Mouse (Mus musculus): ENCODE data around the gene Zfp51. TPM values are rescaled to one million over a fixed set of nuclear protein-coding genes. Genes with fewer than 3 reads are reported as not detected.
"Not testable (repeated sequence)": the region's sequence is repeated elsewhere in the genome, so short reads cannot be mapped to it uniquely, and the experiment has no call there.

Gene Zfp51
- 11.5 and 11.8 TPM in 2 replicates for polyA plus RNA-seq (2015; fragmentation: Nextera tagmentation; extraction: Ambion mirVana)

GRCm38 (mm10) chr17:21450138-21450704 lies at the start of gene Zfp51:
Zfp51 (plus strand) TSS chr17:21450374.
- Histone ChIP-seq H3K9ac (ENCODE audit: low read depth, low read length) (peak within 1 kb of the TSS; percentile 70), H3K27me3 (replicated peaks; ENCODE audit: control insufficient read depth, insufficient read depth, low read length) (no peaks in the 10 kb centered on the region; the same call in 1 of the 2 replicates), H3K4me2 (ENCODE audit: low read length) (peak within 1 kb of the TSS; percentile 70), H3K4me1 (ENCODE audit: control insufficient read depth, insufficient read depth, low read depth, low read length) (peaks cover 6% of the 10 kb centered on the region), H3K27ac (ENCODE audit: low read depth, low read length) (peak within 1 kb of the TSS; percentile 91), H3K36me3 (ENCODE audit: control insufficient read depth, insufficient read depth, low read length) (no peaks in the 10 kb centered on the region), H3K9me3 (ENCODE audit: control insufficient read depth, low read length) (no peaks in the 10 kb centered on the region), H3K4me3 (ENCODE audit: low read length) (peak within 1 kb of the TSS; percentile 78)
- ATAC-seq, result peak; percentile 99
- under 1% methylated on average over 26 of the region's 26 CpGs for WGBS

GRCm38 (mm10) chr17:21422664-21423599 lies 27.2 kb upstream of the Zfp51 start, which contains the start of gene Zfp54:
Zfp54 (plus strand) TSS chr17:21423227.
- H3K4me3 ChIP-seq (ENCODE audit: low read length), result peak within 1 kb of the TSS; percentile 54
- H3K36me3 ChIP-seq (ENCODE audit: control insufficient read depth, insufficient read depth, low read length), result no peaks in the 10 kb centered on the region

GRCm38 (mm10) chr17:21438806-21439400 lies 11.3 kb upstream of the Zfp51 start:
- H3K4me3 ChIP-seq (ENCODE audit: low read length); ATAC-seq; H3K27ac ChIP-seq (ENCODE audit: low read depth, low read length); H3K9me3 ChIP-seq (ENCODE audit: control insufficient read depth, low read length); H3K27me3 ChIP-seq (replicated peaks; ENCODE audit: control insufficient read depth, insufficient read depth, low read length); H3K9ac ChIP-seq (ENCODE audit: low read depth, low read length); H3K4me2 ChIP-seq (ENCODE audit: low read length); H3K4me1 ChIP-seq (ENCODE audit: control insufficient read depth, insufficient read depth, low read depth, low read length); H3K36me3 ChIP-seq (ENCODE audit: control insufficient read depth, insufficient read depth, low read length): not testable (repeated sequence)
- 79% methylated on average over 9 of the region's 9 CpGs for WGBS

More at GRCm38 (mm10) chr17:21422664-21423599, 27.2 kb upstream of the Zfp51 start, which contains the start of gene Zfp54:
- WGBS, result under 1% methylated on average over 22 of the region's 22 CpGs
- Histone ChIP-seq H3K27ac (ENCODE audit: low read depth, low read length) (peak within 1 kb of the TSS; percentile 67), H3K27me3 (replicated peaks; ENCODE audit: control insufficient read depth, insufficient read depth, low read length) (no peaks in the 10 kb centered on the region), H3K4me1 (ENCODE audit: control insufficient read depth, insufficient read depth, low read depth, low read length) (peaks cover 2% of the 10 kb centered on the region; the same call in 1 of the 2 replicates), H3K4me2 (ENCODE audit: low read length) (peak within 1 kb of the TSS; percentile 96), H3K9ac (ENCODE audit: low read depth, low read length) (peak within 1 kb of the TSS; percentile 67), H3K9me3 (ENCODE audit: control insufficient read depth, low read length) (no peaks in the 10 kb centered on the region)
- ATAC-seq, result peak; percentile 99

GRCm38 (mm10) chr17:21449669-21450068 lies 505 bp upstream of the Zfp51 start:
- Histone ChIP-seq H3K4me3 (ENCODE audit: low read length) (peak overlapping the region; percentile 78), H3K9ac (ENCODE audit: low read depth, low read length) (peak overlapping the region; percentile 70), H3K27me3 (replicated peaks; ENCODE audit: control insufficient read depth, insufficient read depth, low read length) (no peaks in the 10 kb centered on the region; the same call in 1 of the 2 replicates), H3K4me2 (ENCODE audit: low read length) (peak overlapping the region; percentile 70), H3K27ac (ENCODE audit: low read depth, low read length) (peak overlapping the region; percentile 91), H3K9me3 (ENCODE audit: control insufficient read depth, low read length) (no peaks in the 10 kb centered on the region), H3K4me1 (ENCODE audit: control insufficient read depth, insufficient read depth, low read depth, low read length) (peaks cover 6% of the 10 kb centered on the region), H3K36me3 (ENCODE audit: control insufficient read depth, insufficient read depth, low read length) (no peaks in the 10 kb centered on the region)
- 1% methylated on average over 3 of the region's 3 CpGs for whole genome bisulfite sequencing
- ATAC-seq, result peak; percentile 67

- H3K4me1 ChIP-seq (ENCODE audit: control insufficient read depth, insufficient read depth, low read depth, low read length), result no peaks in the 10 kb centered on the region
- no peak overlapping the region for H3K27ac ChIP-seq (ENCODE audit: low read depth, low read length)
- H3K9me3 ChIP-seq (ENCODE audit: control insufficient read depth, low read length), result no peaks in the 10 kb centered on the region
- 93% methylated on average over 5 of the region's 5 CpGs for WGBS
- no peak overlapping the region for H3K9ac ChIP-seq (ENCODE audit: low read depth, low read length)
- ATAC-seq, result no peak
- H3K27me3 ChIP-seq (replicated peaks; ENCODE audit: control insufficient read depth, insufficient read depth, low read length), result no peaks in the 10 kb centered on the region
- no peak overlapping the region for H3K4me3 ChIP-seq (ENCODE audit: low read length)
- no peak overlapping the region for H3K4me2 ChIP-seq (ENCODE audit: low read length)
- H3K36me3 ChIP-seq (ENCODE audit: control insufficient read depth, insufficient read depth, low read length), result peaks cover 23% of the 10 kb centered on the region
Observed at GRCm38 (mm10) chr17:21463550-21463949, 13.4 kb downstream of the Zfp51 start.

- no peak overlapping the region for H3K9ac ChIP-seq (ENCODE audit: low read depth, low read length)
- WGBS, result 81% methylated on average over 3 of the region's 3 CpGs
- no peaks in the 10 kb centered on the region for H3K4me1 ChIP-seq (ENCODE audit: control insufficient read depth, insufficient read depth, low read depth, low read length)
- no peak overlapping the region for H3K27ac ChIP-seq (ENCODE audit: low read depth, low read length)
- H3K9me3 ChIP-seq (ENCODE audit: control insufficient read depth, low read length), result no peaks in the 10 kb centered on the region
- H3K4me2 ChIP-seq (ENCODE audit: low read length), result no peak overlapping the region
- no peak overlapping the region for H3K4me3 ChIP-seq (ENCODE audit: low read length)
- no peaks in the 10 kb centered on the region for H3K36me3 ChIP-seq (ENCODE audit: control insufficient read depth, insufficient read depth, low read length)
- no peaks in the 10 kb centered on the region for H3K27me3 ChIP-seq (replicated peaks; ENCODE audit: control insufficient read depth, insufficient read depth, low read length)
- no peak for ATAC-seq
Observed at GRCm38 (mm10) chr17:21472032-21472652, 22.0 kb downstream of the Zfp51 start.

- H3K4me3 ChIP-seq (ENCODE audit: low read length), result no peak overlapping the region
- ATAC-seq, result no peak
Observed at GRCm38 (mm10) chr17:21472653-21473307, 22.6 kb downstream of the Zfp51 start.

GRCm38 (mm10) chr17:21473362-21474190 lies 23.4 kb downstream of the Zfp51 start:
- Histone ChIP-seq H3K9ac (ENCODE audit: low read depth, low read length) (no peak overlapping the region), H3K27ac (ENCODE audit: low read depth, low read length) (no peak overlapping the region), H3K4me1 (ENCODE audit: control insufficient read depth, insufficient read depth, low read depth, low read length) (no peaks in the 10 kb centered on the region), H3K27me3 (replicated peaks; ENCODE audit: control insufficient read depth, insufficient read depth, low read length) (no peaks in the 10 kb centered on the region), H3K36me3 (ENCODE audit: control insufficient read depth, insufficient read depth, low read length) (no peaks in the 10 kb centered on the region), H3K4me2 (ENCODE audit: low read length) (no peak overlapping the region), H3K4me3 (ENCODE audit: low read length) (no peak overlapping the region), H3K9me3 (ENCODE audit: control insufficient read depth, low read length) (no peaks in the 10 kb centered on the region)
- ATAC-seq, result no peak
- 39% methylated on average over 14 of the region's 14 CpGs for WGBS

More at GRCm38 (mm10) chr17:21472653-21473307, 22.6 kb downstream of the Zfp51 start:
- Histone ChIP-seq H3K36me3 (ENCODE audit: control insufficient read depth, insufficient read depth, low read length) (no peaks in the 10 kb centered on the region), H3K4me1 (ENCODE audit: control insufficient read depth, insufficient read depth, low read depth, low read length) (no peaks in the 10 kb centered on the region), H3K4me2 (ENCODE audit: low read length) (no peak overlapping the region), H3K9me3 (ENCODE audit: control insufficient read depth, low read length) (no peaks in the 10 kb centered on the region), H3K27ac (ENCODE audit: low read depth, low read length) (no peak overlapping the region), H3K9ac (ENCODE audit: low read depth, low read length) (no peak overlapping the region), H3K27me3 (replicated peaks; ENCODE audit: control insufficient read depth, insufficient read depth, low read length) (no peaks in the 10 kb centered on the region)
- 75% methylated on average over 2 of the region's 2 CpGs for WGBS
